Mouse (Mus musculus): ENCODE measurements around the gene Cfap44.

The Cfap44 gene

DNA sequence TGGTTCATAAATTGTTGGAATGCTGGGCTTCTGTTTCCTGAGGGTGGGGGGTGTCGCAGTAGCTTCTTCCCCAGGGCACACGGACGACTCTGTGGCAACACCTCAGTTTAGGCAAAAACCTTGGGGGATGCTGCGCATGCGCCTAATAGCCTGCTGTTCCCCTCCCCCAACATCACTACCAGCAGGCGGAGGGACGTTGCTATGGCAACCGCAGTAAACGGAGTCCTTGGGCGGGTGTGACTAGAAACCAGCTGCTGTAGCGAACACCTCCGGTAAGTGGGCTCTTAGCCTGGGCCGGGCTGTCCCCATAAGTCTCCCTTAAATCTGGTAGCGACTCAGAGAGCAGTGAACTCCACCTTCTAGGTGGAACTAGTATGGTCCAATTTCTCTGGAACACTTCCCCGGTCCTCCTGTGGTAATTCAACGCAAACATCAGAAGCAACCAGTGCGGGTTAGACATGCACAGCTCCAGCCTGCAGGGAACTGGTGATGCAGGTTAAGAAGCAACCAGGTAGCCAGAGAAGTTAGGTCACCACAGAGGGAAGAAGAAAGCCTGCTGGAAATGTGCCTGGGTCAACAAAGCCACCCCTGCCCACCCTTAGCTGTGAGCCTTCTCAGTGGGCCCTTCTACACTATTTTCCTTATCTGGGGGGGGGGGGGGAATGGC is at the start of gene Cfap44:
Gene Cfap44, plus strand, starts transcription at position 220 of the 667 bp plus-strand sequence.
- peak; percentile 97 for DNase-seq (ENCODE audit: low spot score)

GRCm38 (mm10) chr16:44347071-44347901 is 47.3 kb upstream of the Cfap44 start, which contains the start of gene Spice1:
Gene Spice1 (plus strand): TSS chr16:44347121.
- peak; percentile 94 for DNase-seq (ENCODE audit: low spot score)

GRCm38 (mm10) chr16:44349801-44350397 is 44.7 kb upstream of the Cfap44 start:
- no peak for DNase-seq (ENCODE audit: low spot score)

GRCm38 (mm10) chr16:44356291-44356690 is 38.3 kb upstream of the Cfap44 start:
- DNase-seq (ENCODE audit: low spot score), result no peak

DNA sequence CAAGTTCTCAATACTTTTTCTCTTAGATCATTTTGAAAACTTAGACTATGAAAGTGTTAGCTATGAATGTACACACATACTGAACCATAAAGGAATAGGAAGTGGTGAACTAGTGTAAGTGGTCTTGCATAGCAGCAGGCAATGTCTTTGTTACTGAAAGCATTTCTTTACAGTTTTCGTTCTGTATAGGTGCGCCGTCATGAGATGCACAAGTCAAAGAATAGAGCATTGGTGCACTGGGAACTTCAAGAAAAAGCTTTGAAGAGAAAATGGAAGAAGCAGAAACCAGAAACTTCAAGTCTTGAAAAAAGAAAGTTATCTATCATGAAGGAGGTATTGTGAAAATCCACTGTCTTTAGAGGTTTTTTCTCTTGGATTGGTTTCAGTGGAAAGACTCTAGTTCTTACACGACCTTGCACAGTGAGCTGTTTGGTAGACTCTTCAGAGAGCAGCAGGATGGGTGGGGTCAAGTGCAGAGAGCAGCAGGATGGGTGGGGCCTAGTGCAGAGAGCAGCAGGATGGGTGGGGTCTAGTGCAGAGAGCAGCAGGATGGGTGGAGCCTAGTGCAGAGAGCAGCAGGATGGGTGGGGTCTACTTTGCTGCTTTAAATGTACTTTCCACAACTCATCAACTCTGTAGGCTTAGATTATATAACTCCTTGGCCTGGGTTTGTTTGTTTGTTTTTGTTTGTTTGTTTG is 36.9 kb upstream of the Cfap44 start:
- DNase-seq (ENCODE audit: low spot score), result peak; percentile 37

DNA sequence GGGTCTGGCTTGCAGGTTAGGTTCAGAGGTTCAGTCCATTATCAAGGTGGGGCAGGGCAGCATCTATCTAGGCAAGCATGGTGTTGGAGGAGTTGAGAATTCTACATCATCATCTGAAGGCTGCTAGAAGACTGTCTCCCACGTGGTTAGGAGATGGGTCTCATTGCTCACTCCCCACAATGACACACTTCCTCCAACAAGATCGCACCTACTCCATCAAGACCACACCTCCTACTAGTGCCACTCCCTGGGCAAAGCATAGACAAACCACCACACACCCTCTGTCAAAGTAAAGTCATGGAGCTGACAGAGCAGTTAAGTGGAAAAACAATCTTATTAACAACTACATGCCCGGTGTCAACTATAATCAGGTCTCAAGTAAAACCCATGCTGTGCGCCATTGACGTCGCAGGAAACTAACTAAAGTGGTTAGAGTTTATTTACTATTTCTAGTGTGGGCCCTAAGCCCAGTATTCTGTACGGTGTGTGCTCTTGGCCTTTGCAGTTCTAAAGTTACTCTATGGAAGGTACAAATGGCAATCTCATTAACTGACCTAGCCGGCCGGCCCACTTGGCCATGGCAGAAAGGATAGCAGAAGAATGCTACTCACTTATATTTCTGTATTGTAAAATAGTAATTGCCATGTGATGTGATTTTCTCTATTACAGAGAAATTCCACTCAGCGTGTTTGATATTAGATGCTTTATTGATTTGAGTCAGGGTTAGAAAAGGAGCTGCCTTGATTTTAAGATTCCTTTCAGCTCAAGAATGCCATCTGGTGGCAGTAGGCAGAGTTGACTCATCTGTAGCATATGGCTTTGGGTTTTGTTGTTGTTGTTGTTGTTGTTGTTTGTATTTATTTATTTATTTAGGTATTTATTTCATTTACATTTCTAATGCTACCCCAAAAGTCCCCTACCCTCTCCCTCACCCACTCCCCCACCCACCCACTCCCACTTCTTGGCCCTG is 32.4 kb upstream of the Cfap44 start:
- peak; percentile 41 for DNase-seq (ENCODE audit: low spot score)

DNA sequence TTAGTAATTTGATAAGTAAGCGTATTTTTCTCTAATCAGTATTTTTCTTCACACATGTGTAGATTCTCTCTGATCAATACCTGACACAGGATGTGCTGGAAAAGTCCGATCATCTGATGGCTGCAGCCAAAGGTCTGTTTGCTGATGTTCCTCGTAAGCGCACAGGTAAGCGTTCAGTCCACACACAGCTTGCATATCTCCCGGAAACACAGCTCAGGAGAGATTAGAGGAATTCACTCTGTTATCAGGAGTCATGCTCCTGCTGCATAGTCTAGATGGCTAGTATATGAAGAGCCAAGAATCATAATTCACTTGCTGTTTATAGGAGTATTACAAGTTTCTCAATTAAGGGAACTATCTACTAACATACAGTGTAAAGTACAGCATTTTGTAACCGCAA is 29.1 kb upstream of the Cfap44 start:
- no peak for DNase-seq (ENCODE audit: low spot score)

GRCm38 (mm10) chr16:44375459-44375858 is 19.1 kb upstream of the Cfap44 start:
- DNase-seq (ENCODE audit: low spot score), result no peak

DNA sequence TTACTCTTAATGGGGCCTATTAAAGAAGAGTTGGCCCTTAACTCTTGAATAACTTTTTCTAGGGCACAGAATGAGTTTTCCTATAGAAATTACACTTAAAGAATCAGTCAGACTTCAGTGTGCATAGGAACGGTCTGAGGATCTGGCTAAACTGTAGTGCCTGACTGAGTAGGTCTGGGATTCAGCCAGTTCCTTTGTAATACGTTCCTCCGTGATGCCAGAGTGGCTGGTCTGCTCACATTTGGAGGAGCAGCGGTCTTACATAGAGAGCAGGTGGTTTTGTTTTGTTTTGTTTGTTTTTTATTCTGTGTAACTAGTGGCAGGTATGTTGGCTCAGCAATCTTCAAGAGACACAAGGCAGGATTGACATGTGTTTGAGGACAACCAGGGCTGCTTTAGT is 14.6 kb upstream of the Cfap44 start:
- no peak for DNase-seq (ENCODE audit: low spot score)

- peak; percentile 38 for DNase-seq (ENCODE audit: low spot score)
Observed at GRCm38 (mm10) chr16:44381578-44381977, 13.0 kb upstream of the Cfap44 start.

DNA sequence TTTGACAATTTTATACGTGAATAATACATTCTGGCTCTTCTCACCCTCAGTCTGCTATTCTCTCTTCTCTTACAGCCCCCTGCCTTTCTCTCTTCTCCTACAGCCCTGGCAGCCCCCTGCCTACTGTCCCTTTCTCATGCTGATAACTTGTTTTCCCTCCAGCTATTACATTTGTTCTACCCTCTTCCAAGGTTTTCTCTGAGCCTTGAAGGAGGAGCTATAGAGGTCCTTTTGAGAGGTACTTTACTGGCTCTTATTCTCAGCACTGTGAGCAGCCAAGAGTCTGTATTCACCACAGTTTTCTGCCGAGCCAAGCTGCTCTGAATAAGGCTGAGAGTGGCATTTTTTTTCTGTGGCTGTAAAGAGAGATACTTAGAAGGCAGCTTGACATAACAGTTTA is 11.0 kb upstream of the Cfap44 start:
- peak; percentile 6 for DNase-seq (ENCODE audit: low spot score)

DNA sequence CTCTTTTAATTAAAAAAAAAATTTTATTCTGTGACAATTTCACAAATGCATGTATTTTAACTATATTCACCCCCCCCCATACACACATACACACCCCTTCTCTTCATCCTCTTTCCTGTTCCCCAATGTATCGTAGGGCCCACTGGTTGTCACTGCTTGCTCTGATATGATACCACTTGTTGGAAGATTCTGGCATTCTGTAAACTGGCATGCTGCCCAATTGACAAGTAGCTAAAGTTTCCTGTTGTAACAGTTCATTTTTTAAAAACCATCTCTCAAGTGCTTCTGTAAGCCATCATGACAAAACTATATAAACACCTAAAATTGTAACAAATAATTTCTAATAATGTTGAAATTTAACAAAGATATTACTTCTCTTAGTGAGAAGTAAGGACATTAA is 10.3 kb upstream of the Cfap44 start:
- no peak for DNase-seq (ENCODE audit: low spot score)

DNA sequence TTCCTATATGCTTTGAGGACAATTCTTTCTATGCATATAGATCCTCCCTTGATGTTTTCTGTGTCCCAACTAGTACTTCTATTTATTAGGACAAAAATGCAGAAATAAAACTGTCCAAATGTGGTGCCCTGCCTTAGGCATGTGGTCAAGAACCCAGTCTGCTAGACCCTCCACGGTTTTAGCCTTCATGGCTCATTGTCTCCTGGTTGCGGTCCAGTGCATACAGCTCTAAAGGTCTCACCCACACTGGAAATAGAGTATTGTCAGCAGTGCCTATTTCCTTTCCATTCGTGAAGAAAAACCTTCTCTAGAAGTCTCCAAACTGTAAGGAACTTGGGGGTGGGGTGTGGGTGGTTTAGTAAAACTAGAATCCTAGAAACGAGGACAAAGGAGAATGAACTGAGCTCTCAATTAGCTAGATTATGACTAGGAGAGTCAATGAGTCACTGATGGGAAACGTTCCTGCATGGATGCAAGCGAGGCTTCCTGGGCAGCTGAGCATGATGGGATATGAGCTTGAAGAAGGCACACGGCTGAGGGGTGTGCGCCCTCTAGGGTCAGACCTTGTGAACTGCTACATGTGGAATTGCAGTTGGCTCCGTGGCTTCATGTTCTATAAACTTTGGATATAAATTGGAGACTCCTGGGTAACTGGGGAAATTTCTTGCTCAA is 2.6 kb upstream of the Cfap44 start:
- peak; percentile 74 for DNase-seq (ENCODE audit: low spot score)

DNA sequence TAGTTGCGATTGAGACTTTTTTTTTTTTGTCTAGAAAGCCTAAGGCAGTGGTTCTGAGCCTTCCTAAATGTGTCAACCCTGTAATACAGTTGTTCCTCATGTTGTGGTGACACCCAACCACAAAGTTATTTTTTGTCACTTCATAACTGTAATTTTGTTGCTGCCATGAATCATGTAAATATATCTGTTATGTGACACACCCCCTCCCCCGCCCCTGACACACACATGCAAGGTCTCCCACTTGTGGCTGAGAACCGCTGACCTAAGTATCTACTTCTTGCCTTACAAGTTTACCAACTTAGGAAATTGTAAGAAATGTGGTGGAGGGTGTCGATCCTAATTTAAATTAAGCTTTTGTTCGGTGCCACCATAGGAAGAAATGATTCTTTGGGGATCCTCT is 10.3 kb downstream of the Cfap44 start:
- no peak for DNase-seq (ENCODE audit: low spot score)

- DNase-seq (ENCODE audit: low spot score), result no peak
Observed at GRCm38 (mm10) chr16:44407211-44407610, 12.6 kb downstream of the Cfap44 start.

GRCm38 (mm10) chr16:44408290-44408689 is 13.7 kb downstream of the Cfap44 start:
- no peak for DNase-seq (ENCODE audit: low spot score)

DNA sequence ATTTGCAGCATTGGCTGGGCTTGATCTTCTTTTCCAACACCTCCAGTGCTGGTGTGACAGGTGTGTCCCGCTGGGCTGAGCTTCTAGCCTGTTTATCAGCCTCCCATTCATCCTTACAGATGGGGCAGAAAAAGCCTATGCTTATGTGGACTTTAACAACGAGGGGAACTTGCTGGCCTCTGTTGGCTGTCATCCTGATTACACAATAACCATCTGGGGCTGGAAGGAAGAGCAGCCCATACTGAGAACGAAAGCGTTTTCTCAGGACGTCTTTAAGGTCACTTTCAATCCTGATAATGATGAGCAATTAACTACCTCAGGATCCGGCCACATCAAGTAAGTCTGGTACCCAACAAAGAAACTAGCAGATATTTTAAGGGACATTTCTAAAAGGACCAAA is 15.6 kb downstream of the Cfap44 start:
- no peak for DNase-seq (ENCODE audit: low spot score)

DNA sequence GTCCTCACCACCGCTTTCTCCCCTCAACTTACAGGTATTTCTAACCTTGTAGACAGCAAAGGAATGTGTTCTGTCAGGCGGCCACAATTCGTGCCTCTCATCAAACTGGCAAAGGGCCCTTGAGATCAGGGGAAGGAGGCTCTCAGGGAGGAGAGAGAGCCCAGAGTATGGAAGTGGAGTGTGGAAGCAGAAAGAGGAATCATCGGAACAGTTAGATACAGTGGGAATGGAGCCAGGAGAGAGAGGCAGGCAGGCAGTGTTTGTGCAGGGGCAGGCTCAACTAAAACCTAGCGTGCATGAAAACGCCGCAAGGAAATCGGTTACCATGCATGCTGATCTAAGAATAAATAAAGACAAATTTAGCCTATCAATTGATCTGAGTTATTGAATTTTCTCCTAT is 23.0 kb downstream of the Cfap44 start:
- DNase-seq (ENCODE audit: low spot score), result no peak

DNA sequence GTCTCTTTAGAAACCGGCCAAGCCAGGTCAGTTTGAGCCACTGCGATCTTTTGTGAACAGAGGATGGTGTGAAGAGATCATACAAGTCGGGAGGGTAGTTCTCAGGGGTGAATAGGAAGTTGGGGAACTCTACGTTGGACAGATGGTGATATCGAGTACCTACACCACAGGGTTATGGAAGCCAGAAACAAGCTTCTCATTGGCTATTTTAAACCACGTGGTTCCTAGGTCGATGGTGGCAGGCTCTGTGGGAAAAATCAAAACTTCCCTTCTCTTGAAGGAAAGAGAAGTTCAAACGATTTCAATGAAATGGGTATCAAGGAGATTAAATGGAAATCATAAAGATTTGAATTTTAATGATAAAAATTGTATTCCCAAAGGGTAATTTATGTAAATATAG is 27.1 kb downstream of the Cfap44 start:
- no peak for DNase-seq (ENCODE audit: low spot score)

GRCm38 (mm10) chr16:44423499-44423898 is 28.9 kb downstream of the Cfap44 start:
- DNase-seq (ENCODE audit: low spot score), result no peak

DNA sequence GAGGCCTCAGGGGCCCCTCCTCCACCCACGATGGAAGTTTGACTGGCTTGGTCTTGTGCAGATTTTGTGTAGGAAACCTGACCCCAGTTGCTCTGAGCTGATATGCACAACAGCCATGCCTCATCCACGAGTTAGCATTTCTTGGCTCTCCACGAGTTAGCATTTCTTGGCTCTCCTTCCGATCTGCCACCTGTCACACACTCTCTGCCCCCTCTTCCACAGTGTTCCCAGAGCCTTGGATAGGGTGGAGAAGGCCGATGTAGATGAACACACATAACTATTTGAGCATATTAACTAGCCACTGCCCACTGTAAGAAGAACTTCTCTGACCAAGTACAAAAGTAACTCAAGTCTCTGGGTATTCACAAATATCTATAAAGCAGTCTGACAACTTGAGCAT is 33.9 kb downstream of the Cfap44 start:
- no peak for DNase-seq (ENCODE audit: low spot score)
